Mouse (Mus musculus): ENCODE results near the gene Ptges3.
A peak's percentile ranks its signal among the peaks of the same experiment; 100 is the strongest.
"Not testable (repeated sequence)": the region's sequence is repeated elsewhere in the genome, so short reads cannot be mapped to it uniquely, and the experiment has no call there.

Gene Ptges3

GRCm38 (mm10) chr10:128059207-128059981 lies 640 bp downstream of the Ptges3 start:
- no peak for DNase-seq (ENCODE audit: low read depth, low spot score)

GRCm38 (mm10) chr10:128061109-128061508 lies 2.4 kb downstream of the Ptges3 start:
- DNase-seq (ENCODE audit: low read depth, low spot score): no peak

- no peak for DNase-seq (ENCODE audit: low read depth, low spot score)
Measured at GRCm38 (mm10) chr10:128062221-128062989, 3.7 kb downstream of the Ptges3 start.

- DNase-seq (ENCODE audit: low read depth, low spot score): no peak
Measured at GRCm38 (mm10) chr10:128066072-128066471, 7.3 kb downstream of the Ptges3 start.

GRCm38 (mm10) chr10:128069201-128069600 lies 10.4 kb downstream of the Ptges3 start:
- DNase-seq (ENCODE audit: low read depth, low spot score): no peak

- DNase-seq (ENCODE audit: low read depth, low spot score): not testable (repeated sequence)
Measured at GRCm38 (mm10) chr10:128070432-128070831, 11.7 kb downstream of the Ptges3 start.

- not testable (repeated sequence) for DNase-seq (ENCODE audit: low read depth, low spot score)
Measured at GRCm38 (mm10) chr10:128078269-128078668, 19.5 kb downstream of the Ptges3 start.

- DNase-seq (ENCODE audit: low read depth, low spot score): no peak
Measured at GRCm38 (mm10) chr10:128080496-128080895, 21.7 kb downstream of the Ptges3 start.

- DNase-seq (ENCODE audit: low read depth, low spot score): no peak
Measured at GRCm38 (mm10) chr10:128081807-128082476, 23.2 kb downstream of the Ptges3 start.

GRCm38 (mm10) chr10:128082477-128082808 lies 23.7 kb downstream of the Ptges3 start:
- DNase-seq (ENCODE audit: low read depth, low spot score): no peak

GRCm38 (mm10) chr10:128082880-128083421 lies 24.2 kb downstream of the Ptges3 start, which contains the start of gene Atp5b:
Gene Atp5b, plus strand, starts transcription at chr10:128083273.
- peak; percentile 100 for DNase-seq (ENCODE audit: low read depth, low spot score)

GRCm38 (mm10) chr10:128083688-128084087 lies 24.9 kb downstream of the Ptges3 start:
- no peak for DNase-seq (ENCODE audit: low read depth, low spot score)

GRCm38 (mm10) chr10:128084160-128084559 lies 25.4 kb downstream of the Ptges3 start:
- DNase-seq (ENCODE audit: low read depth, low spot score): no peak

- DNase-seq (ENCODE audit: low read depth, low spot score): no peak
Measured at GRCm38 (mm10) chr10:128086391-128086790, 27.6 kb downstream of the Ptges3 start.

- not testable (repeated sequence) for DNase-seq (ENCODE audit: low read depth, low spot score)
Measured at GRCm38 (mm10) chr10:128087216-128087615, 28.5 kb downstream of the Ptges3 start.

GRCm38 (mm10) chr10:128088181-128088580 lies 29.4 kb downstream of the Ptges3 start:
- no peak for DNase-seq (ENCODE audit: low read depth, low spot score)

GRCm38 (mm10) chr10:128089842-128090241 lies 31.1 kb downstream of the Ptges3 start:
- no peak for DNase-seq (ENCODE audit: low read depth, low spot score)

GRCm38 (mm10) chr10:128090651-128091563 lies 32.2 kb downstream of the Ptges3 start:
- DNase-seq (ENCODE audit: low read depth, low spot score): peak; percentile 59

- DNase-seq (ENCODE audit: low read depth, low spot score): no peak
Measured at GRCm38 (mm10) chr10:128091564-128092505, 33.1 kb downstream of the Ptges3 start, which contains the start of gene Baz2a. Gene Baz2a, plus strand, starts transcription at chr10:128091577.
